Mouse (Mus musculus) C2C12 (cell line): ENCODE data around the gene Map3k1.

Source experiments
- CTCF ChIP-seq: IDR thresholded peaks from one replicate; pipeline ENCODE4 v1.5.1; 2011; ENCODE audit not compliant: control insufficient read depth, insufficient read depth, insufficient read length
- FOSL1 ChIP-seq: IDR thresholded peaks from one replicate; pipeline ENCODE4 v1.8.0; 2011; ENCODE audit warnings: mild to moderate bottlenecking, low read length; ENCODE audit not compliant: poor library complexity, insufficient read depth, severe bottlenecking
- MAX ChIP-seq: IDR thresholded peaks from one replicate; pipeline ENCODE4 v1.6.1; 2011; ENCODE audit warnings: mild to moderate bottlenecking, control low read depth
- MYOD1 ChIP-seq: IDR thresholded peaks from one replicate; pipeline ENCODE4 v1.6.1; 2011; ENCODE audit warnings: low read depth; ENCODE audit not compliant: control insufficient read depth, insufficient read length
- MYOG ChIP-seq: IDR thresholded peaks from one replicate; pipeline ENCODE4 v1.6.1; 2011; ENCODE audit not compliant: control insufficient read depth, insufficient read length; ENCODE audit errors: extremely low read depth

DNA sequence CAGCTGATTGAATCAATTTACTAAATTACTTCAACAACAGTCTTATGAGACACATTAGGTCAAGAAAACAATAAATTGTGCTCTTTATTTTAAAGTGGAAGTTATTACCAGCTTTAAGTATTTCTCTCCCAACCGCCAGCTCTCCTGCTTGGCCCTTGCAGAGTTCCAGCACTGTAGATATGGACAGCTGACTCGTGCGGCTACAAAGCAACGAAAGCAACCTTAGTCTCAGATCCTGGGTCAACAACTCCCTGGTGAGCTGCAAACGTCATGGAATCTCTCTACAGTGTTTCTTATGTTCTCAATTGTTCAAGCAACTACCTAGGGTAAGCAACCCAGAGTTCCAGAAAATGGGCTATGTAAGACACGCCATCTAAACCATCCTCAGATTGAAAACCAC is 51.8 kb downstream of the Map3k1 start:
- TF ChIP-seq CTCF (no peak), MYOD1 (no peak), MYOG (no peak), FOSL1 (no peak), MAX (no peak)
